Mouse (Mus musculus) heart, adult 18-20 months (tissue): ENCODE measurements at regions not wholly inside any gene's neighbourhood (a gene's known extent, or its start where the extent isn't known, plus 50 kb on each side); places are given as distances from the start of the nearest gene placed in this dataset.

Experiments used
- DNase-seq, 2 experiments: peaks; one replicate each; pipeline ENCODE4 v3.0.0; 2021 to 2022; ENCODE audit warnings: mixed read lengths in 1 of 2

- DNase-seq: no peak
These were observed 51.0 kb upstream of the Tmem252 start for GRCm38 (mm10) chr19:24622776-24623175.

- no peak for DNase-seq
These were observed 51.5 kb upstream of the Tmem252 start for GRCm38 (mm10) chr19:24622309-24622708.

- peak; percentile 55 to 86 for DNase-seq
These were observed 52.1 kb upstream of the Tmem252 start for GRCm38 (mm10) chr19:24621610-24622220.

- DNase-seq: peak; percentile 14 to 17
These were observed 58.0 kb upstream of the Tmem252 start for GRCm38 (mm10) chr19:24615762-24616310.

GRCm38 (mm10) chr19:24607884-24608283, 52.2 kb upstream of the Pip5k1b start:
- DNase-seq: no peak

- DNase-seq: no peak
These were observed 50.8 kb upstream of the Pip5k1b start for GRCm38 (mm10) chr19:24606390-24606976.
